In genomic region chr10:75430633-75431032, GRCm38 (mm10) we compare ENCODE assay signal across 28 mouse cellular contexts. TPM values are rescaled to one million over a fixed set of nuclear protein-coding genes. Genes with fewer than 3 reads are reported as not detected.
DNase-seq lines count a peak whose midpoint lies in the region; ATAC-seq and TF ChIP-seq lines count a peak whose summit lies in the region.
"Had no signal": no experiment of that assay in that cellular context is flagged by ENCODE, and none has a peak within 500 bp of the region (broad histone marks: within the 10 kb centered on the region; RNA-seq: fewer than 3 reads in every experiment).

No protein-coding gene starts in this region.

- dilution Hi-C loops in CH12.LX (cut with MboI; ENCODE audit: extremely low pct_ligation_motif_present, extremely low pct_unique_long_range_greater_than_20kb, low sequenced_read_pairs): no loop called here

- H3K9me3 ChIP-seq in liver, postnatal 0 days (ENCODE audit: low read length): no peaks in the 10 kb centered on the region
- H3K9me3 ChIP-seq in liver, embryonic 11.5 days (ENCODE audit: control insufficient read depth, low read length): no peaks in the 10 kb centered on the region
- H3K9me3 ChIP-seq in CH12.LX (replicated peaks; ENCODE audit: low read length): peaks cover 8% of the 10 kb centered on the region
- H3K9me3 ChIP-seq: embryonic facial prominence, embryonic 13.5 days; forebrain, embryonic 12.5 days; forebrain, embryonic 15.5 days; G1E; heart, embryonic 10.5 days; heart, embryonic 13.5 days had no signal

- in situ Hi-C loops in CH12.LX (cut with MboI; ENCODE audit: low pct_ligation_motif_present, low pct_unique_long_range_greater_than_20kb, low sequenced_read_pairs): no loop called here

- no peak overlapping the region for H3K4me2 ChIP-seq in liver, postnatal 0 days (ENCODE audit: low read depth, low read length)
- no peak overlapping the region for H3K4me2 ChIP-seq in liver, embryonic 11.5 days
- peak overlapping the region; percentile 35; the same call in 1 of the 2 replicates for H3K4me2 ChIP-seq in CH12.LX (ENCODE audit: insufficient read depth, low read depth, poor library complexity, severe bottlenecking)
- H3K4me2 ChIP-seq: embryonic facial prominence, embryonic 13.5 days; forebrain, embryonic 12.5 days; forebrain, embryonic 15.5 days; heart, embryonic 13.5 days; hindbrain, embryonic 14.5 days had no signal

- H3K36me3 ChIP-seq in liver, postnatal 0 days (replicated peaks; ENCODE audit: insufficient read depth, low read length): no peaks in the 10 kb centered on the region
- H3K36me3 ChIP-seq in liver, embryonic 11.5 days (ENCODE audit: control insufficient read depth, insufficient read depth, low read length): no peaks in the 10 kb centered on the region
- peaks cover 0 to 1% of the 10 kb centered on the region in 2 experiments for H3K36me3 ChIP-seq in CH12.LX (replicated peaks in 1 of 2; ENCODE audit: control insufficient read depth in 1 of 2, insufficient read depth in 1 of 2, low read length in 1 of 2)
- no peaks in the 10 kb centered on the region for H3K36me3 ChIP-seq in splenic B cell, adult 2 months (ENCODE audit: control insufficient read depth, insufficient read depth, low read length, poor library complexity, severe bottlenecking)
- H3K36me3 ChIP-seq: embryonic facial prominence, embryonic 10.5 days; embryonic facial prominence, embryonic 13.5 days; forebrain, embryonic 12.5 days; forebrain, embryonic 15.5 days; G1E; heart, embryonic 13.5 days had no signal

- WGBS in liver, postnatal 0 days (ENCODE audit: insufficient replicate concordance): 73% methylated on average over 6 of the region's 6 CpGs
- 88% methylated on average over 6 of the region's 6 CpGs for WGBS in liver, embryonic 11.5 days

- no peak for TF ChIP-seq POLR2A in CH12.LX (IDR thresholded peaks at IDR 0.05; ENCODE audit: low read depth, low read length)

- no peak for TF ChIP-seq EP300 in liver, postnatal 0 days (IDR thresholded peaks at IDR 0.05; ENCODE audit: low read depth)
- peak; percentile 72 for TF ChIP-seq EP300 in CH12.LX (IDR thresholded peaks at IDR 0.05; ENCODE audit: low read length)

- peak overlapping the region; percentile 86; the same call in 1 of the 2 replicates for H3K27ac ChIP-seq in liver, postnatal 0 days (ENCODE audit: low read depth)
- H3K27ac ChIP-seq in liver, embryonic 11.5 days (ENCODE audit: low read depth, low read length): no peak overlapping the region
- peak overlapping the region; percentile 95 for H3K27ac ChIP-seq in CH12.LX (ENCODE audit: insufficient read depth, low read depth)
- H3K27ac ChIP-seq: embryonic facial prominence, embryonic 10.5 days; embryonic facial prominence, embryonic 13.5 days; forebrain, embryonic 12.5 days; forebrain, embryonic 15.5 days; heart, adult 2 months; heart, embryonic 10.5 days; heart, embryonic 13.5 days; hindbrain, embryonic 14.5 days; hindbrain, postnatal 0 days had no signal

- no peak overlapping the region for H3K9ac ChIP-seq in liver, postnatal 0 days (replicated peaks)
- H3K9ac ChIP-seq in liver, embryonic 11.5 days (ENCODE audit: low read depth, low read length): no peak overlapping the region
- H3K9ac ChIP-seq in CH12.LX (ENCODE audit: insufficient read depth, low read depth): no peak overlapping the region
- H3K9ac ChIP-seq: embryonic facial prominence, embryonic 13.5 days; forebrain, embryonic 12.5 days; forebrain, embryonic 15.5 days; heart, embryonic 13.5 days; hindbrain, embryonic 14.5 days had no signal

- H3K79me2 ChIP-seq in CH12.LX (replicated peaks; ENCODE audit: control insufficient read depth, extremely low read depth, insufficient read depth, poor library complexity, severe bottlenecking): no peaks in the 10 kb centered on the region

- no peak for DNase-seq in liver, postnatal 0 days
- DNase-seq in liver, embryonic 11.5 days (ENCODE audit: low spot score): no peak
- DNase-seq in A20 (ENCODE audit: low read depth, low spot score): peak; percentile 32
- DNase-seq in CH12.LX (ENCODE audit: extremely low read depth): peak; percentile 64
- DNase-seq in splenic B cell, adult 2 months (ENCODE audit: low read depth, low spot score): peak; percentile 79
- no peak for DNase-seq in right cerebral cortex, postnatal 25 days
- DNase-seq: adrenal gland, postnatal 10 days; adrenal gland, postnatal 36 days; cerebellum, adult 11-12 months; cerebellum, adult 8-10 months; cerebellum, postnatal 36 days; embryo, embryonic 11 days; gastrocnemius, postnatal 25 days; heart, adult 2 months; heart, postnatal 14 days; heart, postnatal 4 days had no signal

- no peak for TF ChIP-seq CTCF in liver, postnatal 0 days (IDR thresholded peaks at IDR 0.05; ENCODE audit: low read depth)
- TF ChIP-seq CTCF in CH12.LX (conservative IDR thresholded peaks at IDR 0.05 in 1 of 2, IDR thresholded peaks at IDR 0.05 in 1 of 2; ENCODE audit: low read depth in 2 of 2, low read length in 2 of 2): no peak

- TF ChIP-seq RAD21 in CH12.LX (IDR thresholded peaks at IDR 0.05; ENCODE audit: low read depth, low read length): no peak

- peaks cover 9% of the 10 kb centered on the region for H3K4me1 ChIP-seq in liver, postnatal 0 days (ENCODE audit: insufficient read depth)
- no peaks in the 10 kb centered on the region for H3K4me1 ChIP-seq in liver, embryonic 11.5 days (replicated peaks; ENCODE audit: control insufficient read depth, insufficient read depth, low read length)
- peaks cover 15 to 68% of the 10 kb centered on the region in 2 experiments for H3K4me1 ChIP-seq in CH12.LX (ENCODE audit: control insufficient read depth in 1 of 2, insufficient read depth in 2 of 2)
- H3K4me1 ChIP-seq: embryonic facial prominence, embryonic 10.5 days; embryonic facial prominence, embryonic 13.5 days; forebrain, embryonic 12.5 days; forebrain, embryonic 15.5 days; heart, embryonic 10.5 days; heart, embryonic 13.5 days had no signal

- no peak for ATAC-seq in liver, postnatal 0 days
- ATAC-seq in liver, embryonic 11.5 days (replicated peaks; ENCODE audit: low FRiP score): no peak
- no peak for ATAC-seq in granulocyte monocyte progenitor cell, adult 5-6 weeks (replicated peaks; ENCODE audit: poor library complexity, severe bottlenecking)
- ATAC-seq: forebrain, embryonic 15.5 days; hindbrain, postnatal 0 days; Patski had no signal

- H3K27me3 ChIP-seq in liver, postnatal 0 days (ENCODE audit: insufficient read depth, low read length): no peaks in the 10 kb centered on the region
- H3K27me3 ChIP-seq in liver, embryonic 11.5 days (replicated peaks; ENCODE audit: control insufficient read depth, insufficient read depth, low read length): no peaks in the 10 kb centered on the region
- no peaks in the 10 kb centered on the region for H3K27me3 ChIP-seq in CH12.LX (replicated peaks)
- H3K27me3 ChIP-seq in splenic B cell, adult 2 months (ENCODE audit: control insufficient read depth, insufficient read depth, low read length, poor library complexity, severe bottlenecking): no peaks in the 10 kb centered on the region
- H3K27me3 ChIP-seq: embryonic facial prominence, embryonic 13.5 days; forebrain, embryonic 12.5 days; forebrain, embryonic 15.5 days; heart, embryonic 13.5 days; Patski had no signal

- H3K4me3 ChIP-seq in liver, postnatal 0 days (ENCODE audit: low read depth, low read length): no peak overlapping the region
- H3K4me3 ChIP-seq in liver, embryonic 11.5 days (ENCODE audit: low read depth, low read length): no peak overlapping the region
- no peak overlapping the region for H3K4me3 ChIP-seq in CH12.LX (replicated peaks in 1 of 3; ENCODE audit: low read depth in 2 of 3, low read length in 2 of 3, poor library complexity in 1 of 3)
- H3K4me3 ChIP-seq: embryonic facial prominence, embryonic 10.5 days; embryonic facial prominence, embryonic 13.5 days; erythroblast, embryonic 14.5 days; forebrain, embryonic 12.5 days; forebrain, embryonic 15.5 days; heart, adult 2 months; heart, embryonic 10.5 days; heart, embryonic 13.5 days had no signal

TF ChIP-seq in CH12.LX, 34 proteins besides CTCF, POLR2A, EP300 and RAD21:
- peak; percentile 81 for TF ChIP-seq JUND (conservative IDR thresholded peaks at IDR 0.05; ENCODE audit: low read depth, low read length)
- peak; percentile 62 for TF ChIP-seq ETS1 (conservative IDR thresholded peaks at IDR 0.05; ENCODE audit: low read depth, low read length)
- no peak for TF ChIP-seq HCFC1 (IDR thresholded peaks at IDR 0.05; ENCODE audit: low read depth, low read length)
- TF ChIP-seq TCF12 (IDR thresholded peaks at IDR 0.05; ENCODE audit: low read depth, low read length): 0 out of 2 replicates have a peak, but pooled peaks have one; percentile 24
- no peak for TF ChIP-seq ELF1 (IDR thresholded peaks at IDR 0.05; ENCODE audit: low read depth, low read length)
- TF ChIP-seq MEF2A (IDR thresholded peaks at IDR 0.05; ENCODE audit: borderline replicate concordance, low read depth, low read length): peak; percentile 45; the same call in 1 of the 2 replicates
- peak; percentile 59 for TF ChIP-seq BHLHE40 (IDR thresholded peaks at IDR 0.05; ENCODE audit: low read depth, low read length)
- 0 out of 2 replicates have a peak, but pooled peaks have one; percentile 31 for TF ChIP-seq MAZ (IDR thresholded peaks at IDR 0.05; ENCODE audit: low read depth, low read length)
- TF ChIP-seq MYC (IDR thresholded peaks at IDR 0.05; ENCODE audit: low read depth, low read length): 0 out of 2 replicates have a peak, but pooled peaks have one; percentile 35
- TF ChIP-seq ZNF384 (IDR thresholded peaks at IDR 0.05; ENCODE audit: low read depth, low read length): no peak
- TF ChIP-seq JUN (IDR thresholded peaks at IDR 0.05; ENCODE audit: insufficient read depth, low read depth, low read length): peak; percentile 35; the same call in 1 of the 2 replicates
- peak; percentile 89 for TF ChIP-seq IRF4 (IDR thresholded peaks at IDR 0.05; ENCODE audit: low read depth, low read length)

RNA-seq across cellular contexts. Expression of gene Upb1, which starts 29.7 kb away (rescaled TPM):
- 84.2 and 103 TPM in 2 replicates for polyA plus RNA-seq in liver, postnatal 0 days (2015; fragmentation: Nextera tagmentation; extraction: Ambion mirVana)
- 5.5 and 5.7 TPM in 2 replicates for polyA plus RNA-seq in liver, embryonic 11.5 days (2014; fragmentation: Nextera tagmentation; extraction: Ambion mirVana)
- total RNA-seq in CH12.LX (2012; rRNA removed) (2.0 and 2.8 TPM in 2 replicates), CH12.LX (2014; rRNA removed) (1.3 and 1.9 TPM in 2 replicates)
- 1.6 and 1.7 TPM in 2 replicates for polyA plus RNA-seq in CH12.LX (2012; ENCODE audit: insufficient read length, low read depth)
- total RNA-seq in granulocyte monocyte progenitor cell, adult 5-6 weeks (2014; fragmentation: Nextera tagmentation): not detected in 2 replicates
- 0.31 TPM in 1 of 2 replicates, not detected in the other for total RNA-seq in granulocyte monocyte progenitor cell, adult 5-6 weeks (2017)
- total RNA-seq: gastrocnemius, postnatal 25 days had no signal
- polyA plus RNA-seq: erythroblast, embryonic 14.5 days; forebrain, embryonic 12.5 days; G1E; Patski had no signal

Comparison
In these comparisons a context has a peak if more than half of its experiments do, and no peak if none do; other contexts are left out.
1. RNA of gene Upb1, which starts 29.7 kb away (polyA plus RNA-seq): 84.2 to 103 TPM in liver, postnatal 0 days; 5.5 to 5.7 TPM in liver, embryonic 11.5 days and 1.6 to 1.7 TPM in CH12.LX; every median in the first group is over 10 times any median in the second.
2. DNase-seq: peak in A20 (single experiment), CH12.LX (single experiment) and splenic B cell, adult 2 months (single experiment); none in liver, postnatal 0 days (single experiment), liver, embryonic 11.5 days (single experiment) and right cerebral cortex, postnatal 25 days (single experiment).